Mouse (Mus musculus): ENCODE results near the gene Sema4b. TPM values are rescaled to one million over a fixed set of nuclear protein-coding genes. Genes with fewer than 3 reads are reported as not detected.

Sema4b gene
- polyA plus RNA-seq, 1 experiment from 2014 or later = 25.7 TPM

GRCm38 (mm10) chr7:80154689-80155088 lies 32.0 kb upstream of the Sema4b start:
- H3K27ac ChIP-seq (ENCODE audit: low read depth, low read length) = no peak overlapping the region
- 86% methylated on average over 3 of the region's 3 CpGs for WGBS

DNA sequence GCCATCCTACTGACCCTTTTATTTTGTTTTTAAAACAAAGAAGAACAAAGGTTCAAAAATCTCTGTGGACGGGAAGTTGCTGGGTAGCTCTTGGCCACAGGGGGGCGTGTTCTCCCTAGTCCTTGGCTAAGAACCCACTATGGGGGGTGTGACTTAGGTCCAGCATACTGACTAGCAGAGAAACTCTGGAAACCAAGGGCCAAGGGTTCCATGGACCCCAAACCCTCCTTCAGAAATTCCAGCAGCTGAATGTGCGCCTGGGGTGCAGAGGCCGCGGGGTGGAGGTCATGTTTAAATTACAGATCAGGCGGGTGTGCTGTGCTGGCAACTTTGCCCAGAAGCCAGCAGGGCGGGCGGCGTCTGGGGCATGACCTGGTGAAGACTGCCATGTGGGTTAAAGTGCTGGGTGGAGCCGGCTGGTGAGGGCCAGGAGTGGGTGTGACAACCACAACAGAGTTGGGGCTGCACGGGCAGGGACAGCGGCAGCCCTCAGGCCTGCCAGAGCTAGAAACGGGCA lies 29.9 kb upstream of the Sema4b start:
- Histone ChIP-seq H3K4me1 (ENCODE audit: control insufficient read depth, insufficient read depth, low read length) (no peaks in the 10 kb centered on the region), H3K27me3 (ENCODE audit: control insufficient read depth, insufficient read depth, low read length) (no peaks in the 10 kb centered on the region), H3K27ac (ENCODE audit: low read depth, low read length) (no peak overlapping the region), H3K4me2 (ENCODE audit: low read depth, low read length) (no peak overlapping the region), H3K9ac (replicated peaks; ENCODE audit: low read depth, low read length) (no peak overlapping the region), H3K36me3 (ENCODE audit: control insufficient read depth, insufficient read depth, low read length) (no peaks in the 10 kb centered on the region), H3K4me3 (ENCODE audit: low read depth, low read length) (no peak overlapping the region), H3K9me3 (ENCODE audit: control insufficient read depth, low read length) (no peaks in the 10 kb centered on the region)
- WGBS = 49% methylated on average over 13 of the region's 13 CpGs
- no peak for ATAC-seq (ENCODE audit: low read depth)

More at GRCm38 (mm10) chr7:80154689-80155088, 32.0 kb upstream of the Sema4b start:
- ATAC-seq (ENCODE audit: low read depth) = no peak
- Histone ChIP-seq H3K4me1 (ENCODE audit: control insufficient read depth, insufficient read depth, low read length) (no peaks in the 10 kb centered on the region), H3K9me3 (ENCODE audit: control insufficient read depth, low read length) (no peaks in the 10 kb centered on the region), H3K27me3 (ENCODE audit: control insufficient read depth, insufficient read depth, low read length) (no peaks in the 10 kb centered on the region), H3K4me2 (ENCODE audit: low read depth, low read length) (no peak overlapping the region), H3K9ac (replicated peaks; ENCODE audit: low read depth, low read length) (no peak overlapping the region), H3K4me3 (ENCODE audit: low read depth, low read length) (no peak overlapping the region), H3K36me3 (ENCODE audit: control insufficient read depth, insufficient read depth, low read length) (no peaks in the 10 kb centered on the region)

DNA sequence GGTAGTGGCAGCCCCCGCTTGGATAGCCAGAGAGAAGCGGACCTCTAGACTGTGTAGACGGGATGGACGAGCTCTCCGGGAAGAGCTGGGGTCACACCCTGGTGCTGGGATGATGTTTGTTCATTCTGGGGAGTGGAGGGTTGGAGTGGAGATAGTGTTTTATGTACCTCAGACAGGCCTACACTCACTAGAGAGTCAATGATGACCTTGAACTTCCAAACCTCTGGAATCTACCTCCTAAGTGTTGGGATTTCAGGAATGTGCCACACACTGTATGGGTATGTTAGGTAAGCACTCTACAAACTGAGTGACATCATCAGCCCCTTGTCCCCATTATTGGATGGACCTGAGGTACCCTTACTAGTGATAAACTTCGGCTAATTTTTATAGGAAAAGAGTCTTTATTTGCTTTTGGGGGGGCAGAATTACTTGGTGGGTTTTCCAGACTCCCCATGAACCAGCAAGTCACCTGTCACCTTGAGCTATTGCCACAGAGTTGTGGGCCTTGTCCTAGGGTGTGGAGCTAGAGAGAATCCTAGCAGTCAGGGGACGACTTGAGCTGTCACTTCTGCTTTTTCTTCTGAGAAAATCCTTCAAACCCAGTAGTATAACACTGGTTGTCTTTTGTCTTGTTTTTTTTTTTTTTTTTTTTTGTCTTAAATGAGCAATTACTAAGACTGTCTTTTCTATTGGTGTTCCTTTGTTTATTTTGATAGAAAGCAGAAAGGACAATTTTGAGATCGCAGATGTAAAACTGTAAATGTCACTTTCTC lies 28.0 kb upstream of the Sema4b start:
- no peak overlapping the region for H3K4me2 ChIP-seq (ENCODE audit: low read depth, low read length)

DNA sequence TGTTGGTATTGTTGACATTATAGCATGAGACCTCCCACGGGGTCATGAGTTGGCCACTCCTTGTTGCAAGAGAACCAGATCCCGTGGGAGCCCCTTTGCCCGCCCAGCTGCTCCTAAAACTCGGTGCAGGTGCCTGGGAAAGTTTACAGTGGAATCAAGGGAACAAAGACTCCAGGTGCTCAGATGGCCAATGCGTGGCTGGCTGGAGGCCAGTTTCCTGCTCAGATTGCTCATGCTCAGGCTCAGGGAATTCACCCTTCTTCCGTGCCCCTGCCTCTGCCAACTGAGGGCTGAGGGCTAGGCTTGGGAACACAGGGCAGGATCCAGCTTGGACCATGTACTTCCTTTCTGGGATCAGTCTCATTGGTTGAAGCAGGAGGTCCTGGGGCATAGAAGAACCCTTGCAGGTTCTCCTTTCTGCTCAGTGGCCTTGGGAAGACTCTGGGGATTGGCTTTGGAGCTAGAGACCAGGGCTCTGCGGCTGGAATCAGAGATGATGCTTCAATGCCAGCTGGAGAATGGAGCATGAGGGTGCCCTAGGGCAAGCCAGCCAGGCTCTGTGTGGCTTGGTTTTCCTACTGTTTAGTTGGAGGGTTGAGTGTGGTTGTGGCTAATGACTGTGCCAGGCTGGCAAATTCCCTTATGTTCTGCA lies 26.2 kb upstream of the Sema4b start:
- no peak for ATAC-seq (ENCODE audit: low read depth)
- Histone ChIP-seq H3K4me2 (ENCODE audit: low read depth, low read length) (no peak overlapping the region), H3K4me1 (ENCODE audit: control insufficient read depth, insufficient read depth, low read length) (no peaks in the 10 kb centered on the region), H3K27me3 (ENCODE audit: control insufficient read depth, insufficient read depth, low read length) (no peaks in the 10 kb centered on the region), H3K4me3 (ENCODE audit: low read depth, low read length) (no peak overlapping the region), H3K27ac (ENCODE audit: low read depth, low read length) (no peak overlapping the region), H3K9me3 (ENCODE audit: control insufficient read depth, low read length) (no peaks in the 10 kb centered on the region), H3K36me3 (ENCODE audit: control insufficient read depth, insufficient read depth, low read length) (no peaks in the 10 kb centered on the region), H3K9ac (replicated peaks; ENCODE audit: low read depth, low read length) (no peak overlapping the region)
- WGBS = 69% methylated on average over 7 of the region's 7 CpGs

More for the DNA sequence above, 28.0 kb upstream of the Sema4b start:
- no peak for ATAC-seq (ENCODE audit: low read depth)
- H3K4me3 ChIP-seq (ENCODE audit: low read depth, low read length) = no peak overlapping the region
- H3K4me1 ChIP-seq (ENCODE audit: control insufficient read depth, insufficient read depth, low read length) = no peaks in the 10 kb centered on the region
- no peak overlapping the region for H3K27ac ChIP-seq (ENCODE audit: low read depth, low read length)
- H3K9me3 ChIP-seq (ENCODE audit: control insufficient read depth, low read length) = no peaks in the 10 kb centered on the region
- H3K27me3 ChIP-seq (ENCODE audit: control insufficient read depth, insufficient read depth, low read length) = no peaks in the 10 kb centered on the region
- no peaks in the 10 kb centered on the region for H3K36me3 ChIP-seq (ENCODE audit: control insufficient read depth, insufficient read depth, low read length)
- H3K9ac ChIP-seq (replicated peaks; ENCODE audit: low read depth, low read length) = no peak overlapping the region
- whole genome bisulfite sequencing = 86% methylated on average over 8 of the region's 8 CpGs

DNA sequence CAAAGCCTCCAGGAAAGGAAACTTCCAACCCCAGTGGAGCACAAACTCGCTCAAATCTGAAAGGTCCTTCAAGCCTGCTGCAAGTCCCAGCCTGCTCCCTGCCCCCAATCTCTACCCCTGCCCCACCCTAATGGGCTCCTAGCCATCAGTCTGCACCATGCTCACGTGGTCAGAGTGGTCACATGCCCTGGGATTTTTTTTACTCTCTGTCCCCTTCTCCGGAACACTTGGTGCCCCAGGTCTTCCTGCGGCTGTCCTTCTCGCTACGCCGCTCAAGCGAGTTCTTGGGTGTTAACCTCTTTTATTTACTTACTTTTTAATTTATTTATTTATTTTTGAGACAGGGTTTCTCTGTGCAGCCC lies 25.7 kb upstream of the Sema4b start:
- no peak overlapping the region for H3K4me3 ChIP-seq (ENCODE audit: low read depth, low read length)
- no peak for ATAC-seq (ENCODE audit: low read depth)
- H3K36me3 ChIP-seq (ENCODE audit: control insufficient read depth, insufficient read depth, low read length) = no peaks in the 10 kb centered on the region
- no peaks in the 10 kb centered on the region for H3K4me1 ChIP-seq (ENCODE audit: control insufficient read depth, insufficient read depth, low read length)
- no peaks in the 10 kb centered on the region for H3K9me3 ChIP-seq (ENCODE audit: control insufficient read depth, low read length)
- H3K27ac ChIP-seq (ENCODE audit: low read depth, low read length) = no peak overlapping the region
- no peak overlapping the region for H3K9ac ChIP-seq (replicated peaks; ENCODE audit: low read depth, low read length)
- 76% methylated on average over 8 of the region's 8 CpGs for WGBS
- no peaks in the 10 kb centered on the region for H3K27me3 ChIP-seq (ENCODE audit: control insufficient read depth, insufficient read depth, low read length)
- H3K4me2 ChIP-seq (ENCODE audit: low read depth, low read length) = no peak overlapping the region

- no peak overlapping the region for H3K9ac ChIP-seq (replicated peaks; ENCODE audit: low read depth, low read length)
- 82% methylated on average over 5 of the region's 5 CpGs for WGBS
Measured at GRCm38 (mm10) chr7:80165432-80165831, 21.2 kb upstream of the Sema4b start.

GRCm38 (mm10) chr7:80166740-80167139 lies 19.9 kb upstream of the Sema4b start:
- Histone ChIP-seq H3K4me2 (ENCODE audit: low read depth, low read length) (no peak overlapping the region), H3K9ac (replicated peaks; ENCODE audit: low read depth, low read length) (no peak overlapping the region), H3K4me3 (ENCODE audit: low read depth, low read length) (no peak overlapping the region), H3K9me3 (ENCODE audit: control insufficient read depth, low read length) (no peaks in the 10 kb centered on the region), H3K27ac (ENCODE audit: low read depth, low read length) (no peak overlapping the region), H3K36me3 (ENCODE audit: control insufficient read depth, insufficient read depth, low read length) (no peaks in the 10 kb centered on the region), H3K4me1 (ENCODE audit: control insufficient read depth, insufficient read depth, low read length) (peaks cover 9% of the 10 kb centered on the region; the same call in 1 of the 2 replicates), H3K27me3 (ENCODE audit: control insufficient read depth, insufficient read depth, low read length) (no peaks in the 10 kb centered on the region)
- 58% methylated on average over 7 of the region's 7 CpGs for WGBS
- ATAC-seq (ENCODE audit: low read depth) = no peak

More at GRCm38 (mm10) chr7:80165432-80165831, 21.2 kb upstream of the Sema4b start:
- no peaks in the 10 kb centered on the region for H3K27me3 ChIP-seq (ENCODE audit: control insufficient read depth, insufficient read depth, low read length)
- H3K27ac ChIP-seq (ENCODE audit: low read depth, low read length) = no peak overlapping the region
- H3K36me3 ChIP-seq (ENCODE audit: control insufficient read depth, insufficient read depth, low read length) = no peaks in the 10 kb centered on the region
- H3K4me3 ChIP-seq (ENCODE audit: low read depth, low read length) = no peak overlapping the region
- H3K4me2 ChIP-seq (ENCODE audit: low read depth, low read length) = no peak overlapping the region
- no peaks in the 10 kb centered on the region for H3K4me1 ChIP-seq (ENCODE audit: control insufficient read depth, insufficient read depth, low read length)
- ATAC-seq (ENCODE audit: low read depth) = no peak
- H3K9me3 ChIP-seq (ENCODE audit: control insufficient read depth, low read length) = no peaks in the 10 kb centered on the region

- WGBS = 66% methylated on average over 2 of the region's 2 CpGs
- Histone ChIP-seq H3K27me3 (ENCODE audit: control insufficient read depth, insufficient read depth, low read length) (no peaks in the 10 kb centered on the region), H3K4me3 (ENCODE audit: low read depth, low read length) (no peak overlapping the region), H3K27ac (ENCODE audit: low read depth, low read length) (no peak overlapping the region), H3K9ac (replicated peaks; ENCODE audit: low read depth, low read length) (no peak overlapping the region), H3K4me1 (ENCODE audit: control insufficient read depth, insufficient read depth, low read length) (peaks cover 11% of the 10 kb centered on the region; the same call in 1 of the 2 replicates), H3K4me2 (ENCODE audit: low read depth, low read length) (no peak overlapping the region), H3K36me3 (ENCODE audit: control insufficient read depth, insufficient read depth, low read length) (no peaks in the 10 kb centered on the region), H3K9me3 (ENCODE audit: control insufficient read depth, low read length) (no peaks in the 10 kb centered on the region)
- no peak for ATAC-seq (ENCODE audit: low read depth)
Measured at GRCm38 (mm10) chr7:80169847-80170246, 16.8 kb upstream of the Sema4b start.

DNA sequence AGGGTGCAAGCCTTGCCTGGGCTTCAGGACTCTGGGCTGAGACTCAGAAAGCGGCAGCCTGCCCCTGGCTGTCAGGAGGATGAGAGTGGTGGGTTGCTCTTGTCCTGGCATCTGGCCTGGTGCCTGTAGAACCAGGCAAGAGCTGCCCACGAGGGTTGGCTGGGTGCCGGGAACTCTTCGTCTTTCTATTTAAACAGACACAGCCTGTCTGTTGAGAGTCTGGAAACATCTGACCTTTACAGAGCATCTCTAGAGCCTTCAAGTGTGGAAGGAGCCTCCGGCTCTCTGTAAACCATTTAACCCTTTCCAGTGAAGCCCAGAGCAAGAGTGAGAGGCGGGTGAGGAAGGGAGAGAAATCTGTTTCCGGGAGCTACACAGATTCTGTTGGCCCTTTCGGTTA lies 15.3 kb upstream of the Sema4b start:
- Histone ChIP-seq H3K27ac (ENCODE audit: low read depth, low read length) (peak overlapping the region; percentile 28), H3K4me3 (ENCODE audit: low read depth, low read length) (no peak overlapping the region), H3K36me3 (ENCODE audit: control insufficient read depth, insufficient read depth, low read length) (no peaks in the 10 kb centered on the region), H3K9me3 (ENCODE audit: control insufficient read depth, low read length) (no peaks in the 10 kb centered on the region), H3K4me1 (ENCODE audit: control insufficient read depth, insufficient read depth, low read length) (peaks cover 11% of the 10 kb centered on the region; the same call in 1 of the 2 replicates), H3K4me2 (ENCODE audit: low read depth, low read length) (no peak overlapping the region), H3K9ac (replicated peaks; ENCODE audit: low read depth, low read length) (0 out of 2 replicates have a peak overlapping the region, but pooled peaks have one; percentile 25), H3K27me3 (ENCODE audit: control insufficient read depth, insufficient read depth, low read length) (no peaks in the 10 kb centered on the region)
- ATAC-seq (ENCODE audit: low read depth) = peak; percentile 70; the same call in 1 of the 2 replicates
- WGBS = 39% methylated on average over 8 of the region's 8 CpGs
